Mouse (Mus musculus) forebrain, embryonic 16.5 days (tissue): ENCODE measurements around the gene Cux2. TPM values are rescaled to one million over a fixed set of nuclear protein-coding genes. Genes with fewer than 3 reads are reported as not detected.

Experiments
- ATAC-seq: fragments of 200-750 bp; cut with Nextera tagmentation; 2 replicates; pipeline ENCODE4 v1.8.0; 2017; ENCODE audit warnings: mild to moderate bottlenecking, moderate library complexity
- H3K27ac ChIP-seq: fragments of 300-500 bp; sonication (generic); 2 replicates; pipeline ENCODE4 v1.5.1; 2014; ENCODE audit warnings: low read length, control low read depth
- H3K27me3 ChIP-seq: fragments of 300-500 bp; sonication (generic); replicated peaks from 2 replicates; pipeline ENCODE4 v1.6.1; 2014; ENCODE audit warnings: low read length; ENCODE audit not compliant: control insufficient read depth, insufficient read depth
- H3K36me3 ChIP-seq: fragments of 300-500 bp; sonication (generic); 2 replicates; pipeline ENCODE4 v1.6.1; 2014; ENCODE audit not compliant: control insufficient read depth, insufficient read depth
- H3K4me1 ChIP-seq: fragments of 300-500 bp; sonication (generic); replicated peaks from 2 replicates; pipeline ENCODE4 v1.6.1; 2014; ENCODE audit warnings: low read length; ENCODE audit not compliant: control insufficient read depth, insufficient read depth
- H3K4me2 ChIP-seq: fragments of 300-500 bp; sonication (generic); 2 replicates; pipeline ENCODE4 v1.6.1; 2014; ENCODE audit warnings: mild to moderate bottlenecking, low read length, control low read depth
- H3K4me3 ChIP-seq: fragments of 300-500 bp; sonication (generic); replicated peaks from 2 replicates; pipeline ENCODE4 v1.5.1; 2014; ENCODE audit warnings: mild to moderate bottlenecking, low read length, control low read depth
- H3K9ac ChIP-seq: fragments of 300-500 bp; sonication (generic); replicated peaks from 2 replicates; pipeline ENCODE4 v1.6.1; 2014; ENCODE audit warnings: low read depth, low read length, control low read depth
- H3K9me3 ChIP-seq: fragments of 300-500 bp; sonication (generic); 2 replicates; pipeline ENCODE4 v1.6.1; 2016; ENCODE audit warnings: low read length; ENCODE audit not compliant: control insufficient read depth
- WGBS: fragments of 180-500 bp; shearing (Covaris S2); extraction: QIAGEN DNeasy Blood & Tissue Kit; methylation state at CpG from one replicate; pipeline ENCODE4 v1.1.7; 2014; 5-methylcytosine and 5-hydroxymethylcytosine counted together
- polyA plus RNA-seq: library from polyadenylated mRNA; unstranded; fragments of >200 nt; fragmentation: Nextera tagmentation; extraction: Ambion mirVana; gene quantifications from 2 replicates; pipeline ENCODE4 v1.2.1, GENCODE M21; 2015

Cux2 gene
- polyA plus RNA-seq, 1 experiment from 2014 or later, result 32.0 TPM

DNA sequence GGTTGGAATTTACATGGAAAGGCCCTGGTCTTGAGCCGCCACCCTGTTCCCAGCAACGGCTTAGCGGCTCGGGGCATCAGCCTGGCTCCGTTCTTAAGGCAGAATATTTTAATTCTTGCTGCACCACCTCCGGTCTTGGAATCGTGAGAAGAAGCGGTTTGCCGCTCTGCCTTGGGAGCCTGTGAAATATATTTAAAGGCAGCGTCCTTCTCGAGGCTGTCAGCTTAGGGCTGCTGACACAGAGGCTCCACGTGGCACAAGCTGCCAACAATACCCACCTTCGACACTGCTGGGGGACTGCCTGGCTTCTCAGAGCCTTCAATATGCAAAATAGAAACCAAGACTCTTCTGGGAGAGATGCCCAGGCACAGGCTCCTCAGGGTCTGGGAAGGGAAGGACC, 18.7 kb upstream of the Cux2 start:
- no peak overlapping the region for H3K4me3 ChIP-seq
- no peaks in the 10 kb centered on the region for H3K9me3 ChIP-seq
- H3K4me1 ChIP-seq, result no peaks in the 10 kb centered on the region
- H3K27me3 ChIP-seq, result no peaks in the 10 kb centered on the region
- ATAC-seq, result no peak
- 63% methylated on average over 13 of the region's 13 CpGs for WGBS
- H3K36me3 ChIP-seq, result no peaks in the 10 kb centered on the region
- no peak overlapping the region for H3K9ac ChIP-seq
- H3K27ac ChIP-seq, result no peak overlapping the region
- no peak overlapping the region for H3K4me2 ChIP-seq

DNA sequence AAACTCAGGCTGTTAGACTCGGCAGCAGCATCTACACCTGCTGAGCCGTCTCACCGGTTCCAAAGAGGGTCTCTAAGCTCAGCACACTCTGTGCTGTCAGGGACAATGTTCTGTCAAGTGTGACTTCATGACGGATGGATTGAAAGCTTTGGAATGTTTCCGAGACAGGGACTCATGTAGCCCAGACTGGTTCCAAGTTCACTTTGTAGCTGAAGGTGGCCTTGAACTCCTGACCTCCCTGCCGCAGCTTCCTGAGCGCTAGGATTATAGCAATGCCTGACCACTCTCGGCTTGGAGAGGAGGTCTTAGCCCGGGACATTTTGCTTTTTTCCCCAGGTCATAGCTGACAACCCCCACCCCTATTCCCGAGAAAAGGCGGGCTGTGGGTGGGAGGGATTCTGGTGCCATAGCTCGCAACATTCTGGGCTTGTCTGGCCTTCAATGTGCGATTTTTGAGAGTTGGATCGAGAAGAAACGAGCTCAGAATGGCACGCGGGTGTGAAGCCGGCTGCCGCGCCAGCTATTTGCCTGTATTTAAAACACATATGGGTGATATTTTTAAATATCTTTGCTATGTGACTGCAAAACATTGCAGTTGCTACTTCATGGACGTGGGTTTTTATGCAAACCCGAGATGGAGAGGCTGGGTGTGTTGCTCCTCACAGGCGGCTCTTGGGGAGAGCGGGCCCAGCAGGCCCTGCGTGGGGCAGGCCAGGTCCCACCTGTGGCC, 13.5 kb upstream of the Cux2 start:
- peaks cover 3% of the 10 kb centered on the region; the same call in 1 of the 2 replicates for H3K27me3 ChIP-seq
- H3K9ac ChIP-seq, result no peak overlapping the region
- H3K4me1 ChIP-seq, result peaks cover 9% of the 10 kb centered on the region
- ATAC-seq, result no peak
- no peaks in the 10 kb centered on the region for H3K36me3 ChIP-seq
- WGBS, result 65% methylated on average over 25 of the region's 25 CpGs
- H3K27ac ChIP-seq, result no peak overlapping the region; the same call in 1 of the 2 replicates
- H3K4me2 ChIP-seq, result no peak overlapping the region
- H3K4me3 ChIP-seq, result no peak overlapping the region
- no peaks in the 10 kb centered on the region for H3K9me3 ChIP-seq

- no peak overlapping the region for H3K9ac ChIP-seq
- WGBS, result 30% methylated on average over 12 of the region's 12 CpGs
- H3K27me3 ChIP-seq, result peaks cover 3% of the 10 kb centered on the region; the same call in 1 of the 2 replicates
- H3K27ac ChIP-seq, result no peak overlapping the region
- H3K4me3 ChIP-seq, result no peak overlapping the region
- peaks cover 9% of the 10 kb centered on the region for H3K4me1 ChIP-seq
- H3K4me2 ChIP-seq, result no peak overlapping the region
- H3K36me3 ChIP-seq, result no peaks in the 10 kb centered on the region
- peaks cover 1% of the 10 kb centered on the region; the same call in 1 of the 2 replicates for H3K9me3 ChIP-seq
- ATAC-seq, result no peak
Measured at GRCm38 (mm10) chr5:122062479-122062878, 12.6 kb upstream of the Cux2 start.

DNA sequence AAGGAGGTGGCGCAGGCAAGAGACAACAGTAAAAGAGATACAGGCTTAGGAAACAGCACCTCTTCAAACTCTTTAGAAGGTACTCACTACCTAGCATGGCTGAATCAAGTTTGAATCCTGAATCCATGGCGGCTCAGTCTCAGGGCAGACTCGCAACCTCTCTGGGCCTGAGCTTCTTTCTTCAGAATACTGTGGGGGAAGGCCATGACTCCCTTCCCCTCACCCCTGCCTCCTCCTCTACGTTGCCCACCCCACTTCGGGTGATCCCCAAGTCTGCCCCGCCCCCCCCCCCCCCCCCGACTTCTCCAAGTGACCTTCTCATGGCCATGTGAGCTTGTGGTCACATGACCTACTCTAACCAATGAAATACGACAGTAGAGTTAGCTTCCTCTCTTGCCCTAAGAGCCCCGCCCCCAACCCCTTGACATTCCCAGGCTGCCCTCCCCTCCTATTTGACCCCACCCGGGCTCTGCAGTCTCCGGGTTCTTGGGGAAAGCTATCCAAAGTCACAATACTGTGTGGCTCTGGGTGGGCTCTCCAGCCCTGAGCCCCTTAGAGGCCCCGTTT, 10.9 kb upstream of the Cux2 start:
- H3K4me2 ChIP-seq, result no peak overlapping the region
- H3K36me3 ChIP-seq, result no peaks in the 10 kb centered on the region
- no peak overlapping the region for H3K27ac ChIP-seq
- 20% methylated on average over 10 of the region's 12 CpGs for WGBS
- no peak for ATAC-seq
- H3K27me3 ChIP-seq, result peaks cover 3% of the 10 kb centered on the region; the same call in 1 of the 2 replicates
- H3K4me1 ChIP-seq, result peaks cover 9% of the 10 kb centered on the region
- peaks cover 4% of the 10 kb centered on the region; the same call in 1 of the 2 replicates for H3K9me3 ChIP-seq
- H3K4me3 ChIP-seq, result no peak overlapping the region
- H3K9ac ChIP-seq, result no peak overlapping the region

GRCm38 (mm10) chr5:122059060-122060017, 9.4 kb upstream of the Cux2 start:
- Histone ChIP-seq H3K9me3 (peaks cover 4% of the 10 kb centered on the region; the same call in 1 of the 2 replicates), H3K36me3 (no peaks in the 10 kb centered on the region), H3K4me3 (no peak overlapping the region), H3K9ac (no peak overlapping the region), H3K27me3 (peaks cover 3% of the 10 kb centered on the region; the same call in 1 of the 2 replicates), H3K27ac (no peak overlapping the region), H3K4me2 (peak overlapping the region; percentile 47), H3K4me1 (peaks cover 13% of the 10 kb centered on the region)
- 25% methylated on average over 39 of the region's 39 CpGs for WGBS
- peak; percentile 32; the same call in 1 of the 2 replicates for ATAC-seq

DNA sequence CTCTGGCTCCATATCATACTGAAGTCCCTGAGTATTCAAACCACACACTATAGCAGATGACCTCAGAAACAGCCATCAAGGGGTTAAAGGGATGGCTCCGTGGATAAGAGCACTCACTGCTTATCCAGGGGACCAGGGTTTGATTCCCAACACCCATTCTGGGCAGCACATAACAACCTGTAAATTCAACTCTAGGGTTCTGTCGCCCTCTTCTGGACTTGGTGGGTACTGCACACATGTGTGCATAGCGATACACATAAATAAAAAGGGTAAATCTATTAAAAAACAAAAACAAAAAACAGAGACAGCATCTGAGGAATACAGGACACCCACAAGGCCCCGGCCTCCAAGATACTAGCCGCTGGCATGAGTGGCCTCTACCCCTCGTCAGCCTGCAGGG, 7.7 kb upstream of the Cux2 start:
- Histone ChIP-seq H3K27me3 (peaks cover 3% of the 10 kb centered on the region; the same call in 1 of the 2 replicates), H3K27ac (no peak overlapping the region), H3K4me3 (no peak overlapping the region), H3K4me2 (no peak overlapping the region), H3K9me3 (peaks cover 4% of the 10 kb centered on the region; the same call in 1 of the 2 replicates), H3K9ac (no peak overlapping the region), H3K36me3 (no peaks in the 10 kb centered on the region), H3K4me1 (peaks cover 30% of the 10 kb centered on the region)
- 65% methylated on average over 6 of the region's 6 CpGs for WGBS
- ATAC-seq, result no peak

DNA sequence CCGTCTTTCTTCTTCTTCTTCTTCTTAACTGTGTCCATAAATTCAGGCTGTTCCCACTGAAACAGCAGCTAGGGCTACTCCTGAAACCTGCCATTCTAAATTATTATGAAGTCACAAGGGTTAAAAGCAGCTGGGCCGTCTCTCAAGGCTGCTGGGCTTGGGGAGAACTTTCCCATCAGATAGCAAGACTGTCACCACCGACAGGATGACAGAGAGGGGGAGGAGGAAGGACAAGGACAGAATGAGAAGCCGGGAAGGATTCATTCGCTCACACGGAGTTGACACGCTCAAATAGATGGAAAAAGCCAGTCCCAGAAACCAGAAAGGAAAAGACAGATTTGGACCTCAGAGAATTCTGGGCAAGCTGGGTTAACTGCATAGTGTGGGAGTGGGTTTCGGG, 6.7 kb upstream of the Cux2 start:
- H3K36me3 ChIP-seq, result no peaks in the 10 kb centered on the region
- H3K27me3 ChIP-seq, result no peaks in the 10 kb centered on the region; the same call in 1 of the 2 replicates
- no peak for ATAC-seq
- H3K9ac ChIP-seq, result no peak overlapping the region
- peaks cover 4% of the 10 kb centered on the region; the same call in 1 of the 2 replicates for H3K9me3 ChIP-seq
- H3K27ac ChIP-seq, result no peak overlapping the region
- H3K4me3 ChIP-seq, result no peak overlapping the region
- 86% methylated on average over 8 of the region's 8 CpGs for WGBS
- H3K4me1 ChIP-seq, result peaks cover 27% of the 10 kb centered on the region
- H3K4me2 ChIP-seq, result no peak overlapping the region

DNA sequence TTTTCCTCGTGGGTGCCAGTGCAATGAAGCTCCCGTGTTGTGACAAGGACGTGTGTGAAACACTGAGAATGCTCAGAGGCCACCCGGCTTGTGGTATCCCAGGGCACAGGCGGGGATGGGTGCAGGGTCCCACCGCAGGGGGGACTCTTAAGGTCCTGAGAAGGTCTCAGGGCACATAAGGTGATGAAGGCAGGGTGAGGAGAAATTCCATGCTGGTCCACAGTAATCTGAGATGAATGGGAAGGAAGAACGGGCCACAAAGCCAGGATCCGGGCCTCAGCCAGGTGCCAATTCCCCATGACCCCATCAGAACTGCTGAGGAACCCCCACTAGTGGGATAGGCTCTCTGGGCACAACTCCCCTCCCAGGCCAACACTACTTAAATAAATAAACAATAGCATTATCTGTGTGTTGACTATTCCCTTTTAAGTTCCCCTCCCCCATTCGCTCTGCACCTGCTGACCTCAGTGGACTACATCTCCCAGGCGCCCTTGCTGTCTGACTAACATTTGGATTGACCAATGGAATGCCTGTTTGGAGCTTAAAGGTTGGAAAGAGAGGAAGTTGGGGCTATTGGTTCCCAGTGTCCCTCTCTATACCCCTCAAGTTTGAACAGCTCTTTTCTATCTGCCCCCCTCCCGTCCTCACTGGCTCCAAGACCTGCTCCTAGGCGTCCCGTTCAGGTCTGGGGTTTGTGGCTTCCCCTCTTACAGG, 4.4 kb upstream of the Cux2 start:
- Histone ChIP-seq H3K4me1 (peaks cover 30% of the 10 kb centered on the region), H3K36me3 (no peaks in the 10 kb centered on the region), H3K4me2 (peak overlapping the region; percentile 31), H3K27me3 (no peaks in the 10 kb centered on the region), H3K4me3 (no peak overlapping the region), H3K9ac (no peak overlapping the region; the same call in 1 of the 2 replicates), H3K9me3 (peaks cover 4% of the 10 kb centered on the region; the same call in 1 of the 2 replicates), H3K27ac (peak overlapping the region; percentile 62)
- ATAC-seq, result peak; percentile 36
- 40% methylated on average over 13 of the region's 13 CpGs for WGBS
